Mouse (Mus musculus): ENCODE measurements around the gene Boc.

The Boc gene

GRCm38 (mm10) chr16:44527218-44527905 lies 31.3 kb downstream of the Boc start:
- no peak for DNase-seq (ENCODE audit: low spot score in 2 of 2)

GRCm38 (mm10) chr16:44526689-44527088 lies 32.0 kb downstream of the Boc start:
- DNase-seq (ENCODE audit: low spot score in 2 of 2), result no peak

GRCm38 (mm10) chr16:44526044-44526443 lies 32.7 kb downstream of the Boc start:
- DNase-seq (ENCODE audit: low spot score in 2 of 2), result no peak

- DNase-seq (ENCODE audit: low spot score in 2 of 2), result no peak
These were observed 35.1 kb downstream of the Boc start for GRCm38 (mm10) chr16:44523595-44523994.

- DNase-seq (ENCODE audit: low spot score in 2 of 2), result no peak
These were observed 42.2 kb downstream of the Boc start for GRCm38 (mm10) chr16:44516498-44516897.

GRCm38 (mm10) chr16:44510521-44511213 lies 48.0 kb downstream of the Boc start:
- no peak for DNase-seq (ENCODE audit: low spot score in 2 of 2)

GRCm38 (mm10) chr16:44509458-44510344 lies 49.0 kb downstream of the Boc start:
- DNase-seq (ENCODE audit: low spot score in 2 of 2), result no peak

GRCm38 (mm10) chr16:44508772-44509171 lies 49.9 kb downstream of the Boc start:
- DNase-seq (ENCODE audit: low spot score in 2 of 2), result no peak

GRCm38 (mm10) chr16:44508025-44508424 lies 50.7 kb downstream of the Boc start:
- DNase-seq (ENCODE audit: low spot score in 2 of 2), result no peak

- no peak for DNase-seq (ENCODE audit: low spot score in 2 of 2)
These were observed 51.4 kb downstream of the Boc start for GRCm38 (mm10) chr16:44507027-44507929.

GRCm38 (mm10) chr16:44505243-44505642 lies 53.5 kb downstream of the Boc start:
- DNase-seq (ENCODE audit: low spot score in 2 of 2), result no peak

GRCm38 (mm10) chr16:44502895-44503575 lies 55.7 kb downstream of the Boc start:
- DNase-seq (ENCODE audit: low spot score in 2 of 2), result no peak

GRCm38 (mm10) chr16:44502325-44502724 lies 56.4 kb downstream of the Boc start:
- no peak for DNase-seq (ENCODE audit: low spot score in 2 of 2)

GRCm38 (mm10) chr16:44501783-44502182 lies 56.9 kb downstream of the Boc start:
- DNase-seq (ENCODE audit: low spot score in 2 of 2), result no peak

GRCm38 (mm10) chr16:44498447-44498846 lies 60.2 kb downstream of the Boc start:
- DNase-seq (ENCODE audit: low spot score in 2 of 2), result no peak

GRCm38 (mm10) chr16:44496971-44497464 lies 61.7 kb downstream of the Boc start:
- DNase-seq (ENCODE audit: low spot score in 2 of 2), result no peak

- DNase-seq (ENCODE audit: low spot score in 2 of 2), result no peak
These were observed 64.1 kb downstream of the Boc start for GRCm38 (mm10) chr16:44494441-44495108.

- DNase-seq (ENCODE audit: low spot score in 2 of 2), result peak in 1 of 2 experiments; percentile 24
These were observed 64.8 kb downstream of the Boc start for GRCm38 (mm10) chr16:44493868-44494267.

GRCm38 (mm10) chr16:44492706-44493105 lies 66.0 kb downstream of the Boc start:
- no peak for DNase-seq (ENCODE audit: low spot score in 2 of 2)

- DNase-seq (ENCODE audit: low spot score in 2 of 2), result no peak
These were observed 66.5 kb downstream of the Boc start for GRCm38 (mm10) chr16:44492151-44492550.

All from urinary bladder, adult 18-20 months (tissue).